Mouse (Mus musculus): ENCODE results near the gene Cotl1.

GRCm38 (mm10) chr8:119777765-119778164 is 62.6 kb downstream of the Cotl1 start:
- TF ChIP-seq CTCF (IDR thresholded peaks at IDR 0.05; ENCODE audit: low read depth, low read length) (no peak), POLR2A (IDR thresholded peaks at IDR 0.05; ENCODE audit: extremely low read depth, insufficient read depth, low read length) (no peak)
